Mouse (Mus musculus) adrenal gland, postnatal 0 days (tissue): ENCODE results near the gene Klhl26. TPM values are rescaled to one million over a fixed set of nuclear protein-coding genes. Genes with fewer than 3 reads are reported as not detected.

Source experiments
- polyA plus RNA-seq: library from polyadenylated mRNA; unstranded; fragments of >200 nt; fragmentation: Nextera tagmentation; extraction: Ambion mirVana; gene quantifications from 2 replicates; pipeline ENCODE4 v1.2.1, GENCODE M21; 2015

The Klhl26 gene
- 14.9 and 21.4 TPM in 2 replicates for polyA plus RNA-seq

DNA sequence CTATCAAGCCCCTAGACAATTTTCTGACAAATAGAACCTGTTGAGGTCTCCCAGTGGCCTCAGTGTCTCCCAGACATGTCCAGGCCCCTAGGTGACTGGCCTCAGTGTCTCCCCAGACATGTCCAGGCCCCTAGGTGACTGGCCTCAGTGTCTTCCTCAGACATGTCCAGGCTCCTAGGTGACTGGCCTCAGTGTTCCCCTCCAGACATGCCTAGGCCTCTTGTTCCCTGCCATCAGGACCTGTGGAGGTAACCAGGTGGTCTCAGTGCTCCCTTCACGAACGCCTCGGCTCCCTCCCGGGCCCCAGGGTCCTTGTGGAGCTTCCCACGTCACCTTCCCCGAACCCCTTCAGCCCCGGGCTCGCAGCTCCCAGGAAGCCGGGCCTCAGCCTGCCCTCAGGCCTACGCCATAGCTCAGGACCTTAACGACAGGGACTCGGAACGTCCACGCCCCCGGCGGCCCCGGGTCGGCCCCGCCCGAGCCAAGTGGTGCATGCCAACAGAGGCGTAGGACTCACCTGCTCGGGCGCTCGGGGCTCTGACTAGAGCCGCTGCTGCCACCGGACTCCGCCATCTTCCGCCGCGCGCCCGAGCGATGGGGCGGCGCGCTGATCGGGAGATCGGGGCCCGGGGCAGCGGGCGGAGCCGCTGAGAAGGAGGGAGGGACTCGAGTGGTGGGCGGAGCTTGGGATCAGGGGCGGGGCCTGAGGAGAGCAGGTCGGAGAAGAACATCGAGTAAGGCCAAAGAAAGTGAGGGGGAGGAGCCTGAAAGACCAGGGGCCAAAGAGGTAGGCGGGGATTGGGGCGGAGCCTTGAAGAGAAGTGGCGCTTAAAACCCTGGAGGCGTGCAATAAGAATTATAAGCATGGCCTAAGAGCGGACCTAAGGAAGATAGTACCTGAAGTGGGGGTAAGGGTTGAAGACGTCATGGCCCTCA, at the start of gene Klhl26:
Gene Klhl26 (minus strand): TSS at position 636 of the 936 bp plus-strand sequence.

DNA sequence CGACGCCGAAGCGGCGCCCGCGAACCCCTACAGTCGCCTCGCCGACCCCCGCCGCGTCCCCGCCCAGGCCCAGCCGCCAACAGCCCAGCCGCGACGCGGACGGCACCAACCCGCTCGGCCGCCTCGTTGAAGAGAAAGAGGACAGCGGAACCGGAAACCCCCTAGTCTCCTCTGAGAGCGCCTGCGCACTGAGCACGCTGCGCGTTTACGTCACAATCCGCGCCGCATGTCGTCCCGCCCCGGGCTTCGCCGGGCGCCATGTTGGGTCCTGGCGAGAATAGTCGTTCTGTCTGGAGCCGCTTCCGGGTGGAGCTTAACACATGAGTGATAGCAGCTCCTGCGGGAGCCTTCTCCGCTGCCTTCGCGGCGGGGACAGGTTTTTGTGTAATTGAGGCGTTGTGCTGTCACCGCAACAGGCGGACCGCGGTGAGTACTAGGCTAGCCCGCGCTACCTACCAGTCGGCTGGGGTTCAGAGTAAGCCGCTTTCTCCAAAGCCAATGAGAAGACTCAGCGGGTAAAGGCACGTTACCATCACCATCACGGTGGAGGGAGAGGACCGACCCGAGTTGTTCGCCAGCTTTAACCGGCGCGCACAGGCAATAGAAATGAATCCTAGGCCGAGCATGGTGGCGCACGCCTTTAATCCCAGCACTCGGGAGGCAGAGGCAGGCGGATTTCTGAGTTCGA, 33.6 kb upstream of the Klhl26 start, which contains the start of gene Uba52:
Gene Uba52 (minus strand): TSS at position 574 of the 688 bp plus-strand sequence.

DNA sequence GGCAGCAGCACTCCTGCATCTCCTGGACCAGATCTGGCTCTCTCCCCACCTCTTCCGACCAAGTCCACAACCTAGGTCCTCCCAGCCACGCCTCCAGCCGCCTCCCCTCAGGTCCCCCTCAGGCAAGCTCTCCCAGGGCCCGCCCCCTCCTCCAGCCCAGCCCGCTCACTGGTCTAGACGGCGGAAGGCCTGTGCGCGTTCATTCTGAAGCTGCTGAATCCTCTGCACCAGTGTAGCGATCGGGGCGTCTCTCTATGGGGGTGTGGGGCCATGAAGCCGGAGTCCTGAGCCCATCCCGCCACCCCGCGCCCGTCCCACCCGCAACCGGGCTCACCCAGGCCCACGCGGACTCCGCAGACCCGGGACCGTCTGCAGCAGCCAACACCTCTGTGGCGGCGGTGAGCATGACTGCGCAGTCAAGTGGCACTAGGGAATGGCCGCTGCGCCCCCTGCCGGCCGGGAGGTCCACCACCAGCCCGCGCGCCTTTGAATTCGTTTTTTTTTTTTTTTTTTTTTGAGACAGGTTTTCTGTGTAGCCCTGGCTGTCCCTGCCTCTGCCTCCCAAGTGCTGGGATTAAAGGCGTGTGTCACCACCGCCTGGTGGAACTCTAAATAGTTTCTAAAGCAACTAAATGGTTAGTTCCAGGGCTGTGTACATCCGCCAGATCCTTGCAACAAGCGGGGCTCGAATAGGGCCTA, 29.7 kb upstream of the Klhl26 start, which contains the start of gene Rex1bd:
Gene Rex1bd (minus strand): TSS at position 425 of the 699 bp plus-strand sequence.

DNA sequence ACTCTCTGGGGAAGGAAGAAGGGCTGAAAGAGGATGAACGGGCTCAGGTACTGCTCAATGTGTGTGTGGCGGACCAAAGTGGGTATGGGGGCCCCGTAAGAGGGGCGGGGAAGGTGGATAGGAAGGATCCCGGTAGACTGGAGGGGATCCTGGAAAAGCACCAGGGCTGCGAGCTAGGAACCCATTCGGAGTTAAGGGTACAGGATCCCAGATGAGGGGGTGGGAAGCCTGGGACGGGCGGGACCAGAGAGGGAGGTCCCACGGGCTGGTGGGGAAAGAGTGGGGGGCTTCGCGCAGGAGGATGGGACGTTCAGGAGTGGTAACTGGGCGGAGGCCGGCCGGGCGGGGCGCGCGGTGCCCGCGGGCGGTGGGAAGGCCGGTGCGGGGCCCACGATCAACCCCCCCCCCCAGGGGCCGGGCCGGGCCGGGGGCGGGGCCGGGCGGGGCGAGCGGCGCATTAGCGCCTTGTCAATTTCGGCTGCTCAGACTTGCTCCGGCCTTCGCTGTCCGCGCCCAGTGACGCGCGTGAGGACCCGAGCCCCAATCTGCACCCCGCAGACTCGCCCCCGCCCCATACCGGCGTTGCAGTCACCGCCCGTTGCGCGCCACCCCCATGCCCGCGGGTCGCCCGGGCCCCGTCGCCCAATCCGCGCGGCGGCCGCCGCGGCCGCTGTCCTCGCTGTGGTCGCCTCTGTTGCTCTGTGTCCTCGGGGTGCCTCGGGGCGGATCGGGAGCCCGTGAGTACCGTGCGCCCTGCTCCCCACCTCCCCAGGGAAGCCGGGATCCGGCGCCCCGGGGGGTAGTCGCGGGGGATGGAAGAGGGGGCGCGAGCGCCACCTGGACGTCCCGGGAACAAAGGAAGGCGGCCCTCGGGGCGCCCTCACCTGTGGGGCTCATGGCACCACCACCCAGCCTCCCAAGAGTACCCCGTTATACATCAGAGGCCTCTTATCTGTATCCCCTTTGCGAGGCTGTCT, 16.2 kb upstream of the Klhl26 start, which contains the start of gene Crlf1:
Gene Crlf1 (plus strand): TSS at position 495 of the 977 bp plus-strand sequence.

DNA sequence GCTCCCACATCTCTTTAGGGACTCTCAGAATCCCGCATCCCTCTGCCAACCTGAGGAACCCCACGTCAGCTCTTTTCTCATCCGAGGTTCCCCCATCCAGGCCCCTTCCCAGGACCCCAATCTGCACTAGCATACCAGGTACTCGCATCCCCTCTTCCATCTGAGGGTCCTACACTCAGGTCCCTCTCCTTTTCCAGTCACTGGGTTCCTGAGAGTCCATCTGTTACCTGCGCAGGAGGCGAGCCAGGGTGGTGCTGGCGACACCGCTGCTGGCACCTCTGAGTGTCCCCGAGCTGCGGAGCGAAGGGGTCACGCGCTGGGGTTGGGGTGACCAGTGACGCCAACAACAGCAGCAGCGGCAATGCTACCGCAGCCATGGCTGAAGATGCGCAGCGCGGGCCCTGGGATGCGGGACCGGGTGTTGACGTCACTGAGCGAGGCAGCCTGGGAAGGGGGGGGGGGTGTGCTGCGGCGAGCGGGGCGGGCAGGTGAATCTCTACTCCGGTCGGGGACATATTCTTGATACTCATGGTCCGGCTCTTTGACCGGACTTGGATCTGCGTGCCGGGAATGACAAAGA, 10.3 kb upstream of the Klhl26 start, which contains the start of gene Tmem59l:
Gene Tmem59l (minus strand): TSS at position 418 of the 580 bp plus-strand sequence.

DNA sequence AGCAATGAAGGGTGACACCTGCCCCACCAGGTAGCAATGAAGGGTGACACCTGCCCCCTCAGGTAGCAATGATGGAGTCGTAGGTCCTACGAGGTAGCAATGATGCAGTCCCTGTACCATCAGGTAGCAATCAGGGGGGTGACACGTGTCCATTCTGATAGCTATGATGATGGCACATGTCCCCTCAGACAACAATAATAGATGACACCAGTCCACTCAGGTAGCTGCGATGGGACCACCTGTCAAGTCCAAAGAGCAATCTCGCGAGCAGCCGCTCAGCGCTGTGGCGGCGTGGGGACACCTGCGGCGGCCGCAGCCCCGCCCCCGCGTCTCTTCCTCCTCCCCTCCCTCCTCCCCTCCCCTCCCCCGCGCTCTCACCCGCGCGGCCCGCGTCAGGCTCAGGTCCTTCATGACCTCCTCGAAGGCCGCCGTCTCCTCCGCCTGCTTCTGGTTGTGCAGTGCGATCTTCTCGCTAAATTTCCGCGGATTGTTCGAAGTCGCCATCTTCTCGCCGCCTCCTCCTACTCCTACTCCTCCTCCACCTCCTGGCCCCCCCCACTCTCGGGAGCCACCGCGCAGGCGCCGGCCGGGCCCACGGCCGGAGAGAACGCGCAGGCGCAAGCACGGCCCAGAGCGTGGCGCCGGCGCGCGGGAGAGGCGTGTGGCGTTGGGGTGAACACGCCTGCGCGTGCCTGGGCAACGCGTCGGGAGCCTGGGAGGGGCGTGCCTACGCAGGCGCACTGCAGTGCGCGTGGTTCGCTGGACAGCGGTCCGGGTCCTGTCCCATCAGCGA, 37.5 kb downstream of the Klhl26 start, which contains the start of gene Crtc1:
Gene Crtc1 (minus strand): TSS at position 525 of the 793 bp plus-strand sequence.

Other genes starting within 250 kb of the Klhl26 start
- gene Sugp2, start 242.7 kb downstream of the Klhl26 start, polyA plus RNA-seq, result 14.4 and 14.5 TPM in 2 replicates
- 12.0 and 18.0 TPM in 2 replicates for gene Armc6, start 242.5 kb downstream of the Klhl26 start, polyA plus RNA-seq
- gene Homer3, start 194.1 kb downstream of the Klhl26 start, polyA plus RNA-seq, result 26.4 and 30.5 TPM in 2 replicates
- 27.8 and 39.5 TPM in 2 replicates for gene Ddx49, start 174.5 kb downstream of the Klhl26 start, polyA plus RNA-seq
- gene Cope, start 174.4 kb downstream of the Klhl26 start, polyA plus RNA-seq, result 287 and 324 TPM in 2 replicates
- gene Cers1, start 161.2 kb downstream of the Klhl26 start, polyA plus RNA-seq, result 4.8 and 6.9 TPM in 2 replicates
- 1.3 and 2.1 TPM in 2 replicates for gene Gdf1, start 147.2 kb downstream of the Klhl26 start, polyA plus RNA-seq
- 9.1 and 11.2 TPM in 2 replicates for gene Upf1, start 123.7 kb downstream of the Klhl26 start, polyA plus RNA-seq
- 0.19 and 0.43 TPM in 2 replicates for gene Comp, start 103.4 kb downstream of the Klhl26 start, polyA plus RNA-seq
- 11.4 and 13.8 TPM in 2 replicates for gene Crtc1, start 37.4 kb downstream of the Klhl26 start, polyA plus RNA-seq
- 12.5 and 16.1 TPM in 2 replicates for gene Tmem59l, start 10.4 kb upstream of the Klhl26 start, polyA plus RNA-seq
- 0.79 and 2.8 TPM in 2 replicates for gene Crlf1, start 16.2 kb upstream of the Klhl26 start, polyA plus RNA-seq
- 186 and 214 TPM in 2 replicates for gene Rex1bd, start 29.8 kb upstream of the Klhl26 start, polyA plus RNA-seq
- gene Uba52, start 33.8 kb upstream of the Klhl26 start, polyA plus RNA-seq, result 813 and 866 TPM in 2 replicates
- gene Fkbp8, start 50.8 kb upstream of the Klhl26 start, polyA plus RNA-seq, result 271 and 313 TPM in 2 replicates
- gene Kxd1, start 51.0 kb upstream of the Klhl26 start, polyA plus RNA-seq, result 62.6 and 81.0 TPM in 2 replicates
- 10.6 and 15.9 TPM in 2 replicates for gene Ell, start 62.5 kb upstream of the Klhl26 start, polyA plus RNA-seq
- 85.1 and 85.8 TPM in 2 replicates for gene Isyna1, start 117.4 kb upstream of the Klhl26 start, polyA plus RNA-seq
- 127 and 131 TPM in 2 replicates for gene Ssbp4, start 131.9 kb upstream of the Klhl26 start, polyA plus RNA-seq
- gene Lrrc25, start 139.2 kb upstream of the Klhl26 start, polyA plus RNA-seq, result 4.8 and 5.1 TPM in 2 replicates
- gene Gdf15, start 155.5 kb upstream of the Klhl26 start, polyA plus RNA-seq, result 0.72 and 1.8 TPM in 2 replicates
- gene Pgpep1, start 183.4 kb upstream of the Klhl26 start, polyA plus RNA-seq, result 45.9 and 87.4 TPM in 2 replicates
- 186 and 193 TPM in 2 replicates for gene Lsm4, start 196.3 kb upstream of the Klhl26 start, polyA plus RNA-seq
- 136 and 140 TPM in 2 replicates for gene Jund, start 222.0 kb upstream of the Klhl26 start, polyA plus RNA-seq
- 0.04 and 0.05 TPM in 2 replicates for gene Iqcn, start 226.5 kb upstream of the Klhl26 start, polyA plus RNA-seq
- 0.17 and 0.50 TPM in 2 replicates for gene Gm3336, start 241.6 kb upstream of the Klhl26 start, polyA plus RNA-seq
- gene Pde4c, start 246.8 kb upstream of the Klhl26 start, polyA plus RNA-seq, result 0.05 and 0.72 TPM in 2 replicates